Mouse (Mus musculus): ENCODE results near the gene Igfbp5. TPM values are rescaled to one million over a fixed set of nuclear protein-coding genes. Genes with fewer than 3 reads are reported as not detected.

Igfbp5 gene
- total and polyA plus RNA-seq, 3 experiments = 0.03 TPM; not detected in 2

DNA sequence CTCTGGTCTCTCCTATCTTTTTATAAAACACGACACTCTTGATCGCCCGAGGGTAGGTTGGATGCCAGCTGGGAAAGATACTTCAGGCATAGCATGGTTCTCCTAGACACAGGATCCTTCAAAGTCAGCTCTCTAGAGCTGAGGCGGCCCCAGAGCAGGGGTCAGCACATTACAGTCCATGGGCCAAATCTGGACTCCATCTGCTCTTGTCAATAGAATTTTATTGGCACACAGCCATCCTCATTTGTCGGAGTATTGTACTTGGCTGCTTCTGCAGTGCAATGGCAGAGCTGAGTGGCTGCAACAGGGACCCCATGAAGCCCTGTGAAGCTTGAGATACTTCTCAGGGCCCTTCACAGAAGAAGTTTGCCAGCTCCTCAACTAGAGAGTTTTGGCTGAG lies 59.5 kb downstream of the Igfbp5 start:
- H3K27me3 ChIP-seq (ENCODE audit: control insufficient read depth in 1 of 2, insufficient read depth in 2 of 2, low read length in 2 of 2) = no peaks in the 10 kb centered on the region
- H3K9ac ChIP-seq (ENCODE audit: control insufficient read depth, low read depth, low read length, poor library complexity, severe bottlenecking) = no peak overlapping the region
- no peak overlapping the region for H3K4me3 ChIP-seq (ENCODE audit: control insufficient read depth in 1 of 2, insufficient read depth in 1 of 2, low read depth in 2 of 2, low read length in 2 of 2)
- no peak overlapping the region for H3K27ac ChIP-seq (ENCODE audit: control insufficient read depth, low read depth, low read length)
- H3K4me1 ChIP-seq (ENCODE audit: control insufficient read depth in 1 of 2, insufficient read depth in 2 of 2, low read length in 2 of 2) = no peaks in the 10 kb centered on the region
- H3K9me3 ChIP-seq (replicated peaks; ENCODE audit: insufficient read depth, low read length) = no peaks in the 10 kb centered on the region
- no peak for DNase-seq (ENCODE audit: low read depth, low spot score)
- no peaks in the 10 kb centered on the region for H3K36me3 ChIP-seq (ENCODE audit: control insufficient read depth in 1 of 2, insufficient read depth in 2 of 2, low read length in 2 of 2)
- TF ChIP-seq E2F4 (IDR thresholded peaks at IDR 0.05; ENCODE audit: borderline replicate concordance, low read depth, low read length) (no peak), TCF12 (IDR thresholded peaks at IDR 0.05; ENCODE audit: low read depth, low read length) (no peak), KAT2A (conservative IDR thresholded peaks at IDR 0.05; ENCODE audit: low read depth, low read length) (no peak), MAZ (IDR thresholded peaks at IDR 0.05; ENCODE audit: low read depth, low read length) (no peak), USF2 (IDR thresholded peaks at IDR 0.05; ENCODE audit: borderline replicate concordance in 1 of 2, insufficient read depth in 1 of 2, low read depth in 1 of 2, low read length in 2 of 2) (no peak)
- no peaks in the 10 kb centered on the region for H3K79me2 ChIP-seq (ENCODE audit: control insufficient read depth, insufficient read depth, low read length, poor library complexity)

DNA sequence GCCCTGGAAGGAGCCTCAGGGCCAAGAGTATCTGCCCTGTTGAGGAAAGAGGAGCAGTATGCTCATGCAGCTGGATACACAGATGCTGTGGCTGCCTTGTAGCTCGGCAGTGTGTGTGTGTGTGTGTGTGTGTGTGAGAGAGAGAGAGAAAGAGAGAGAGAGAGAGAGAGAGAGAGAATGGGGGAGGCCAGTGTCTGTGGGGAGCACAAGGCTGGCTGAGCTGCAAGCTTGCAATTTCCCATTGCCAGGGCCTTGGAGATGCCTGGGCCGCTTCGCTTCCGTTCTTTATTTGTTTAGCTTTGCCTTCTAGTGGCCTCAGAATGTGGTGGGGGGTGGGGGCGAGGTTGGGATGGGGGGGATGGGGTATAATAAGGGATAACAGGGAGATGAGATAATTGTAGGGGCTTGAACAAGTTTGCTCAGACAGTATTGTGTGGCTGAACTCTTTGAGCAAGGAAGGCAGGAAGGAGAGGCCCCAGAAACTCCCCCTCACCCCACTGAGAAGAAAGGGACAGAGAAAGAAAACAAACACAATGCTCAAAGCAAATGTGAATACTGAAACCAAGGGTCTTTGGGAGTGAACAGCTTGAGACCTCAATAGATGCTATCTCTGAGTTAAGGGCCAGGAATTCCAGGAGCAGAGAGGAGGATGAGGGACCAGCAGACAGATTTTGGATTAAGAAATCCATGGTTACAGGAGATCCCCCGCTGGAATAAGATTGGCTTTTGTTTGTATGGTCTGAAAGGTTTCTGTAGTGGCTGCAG lies 60.9 kb downstream of the Igfbp5 start:
- no peaks in the 10 kb centered on the region for H3K4me1 ChIP-seq (ENCODE audit: control insufficient read depth in 1 of 2, insufficient read depth in 2 of 2, low read length in 2 of 2)
- TF ChIP-seq JUND (IDR thresholded peaks at IDR 0.05; ENCODE audit: low read depth, low read length) = no peak
- no peak for TF ChIP-seq RAD21 (IDR thresholded peaks at IDR 0.05; ENCODE audit: low read depth, low read length)
- no peak for TF ChIP-seq ZC3H11A (IDR thresholded peaks at IDR 0.05; ENCODE audit: low read depth, low read length)
- TF ChIP-seq USF2 (IDR thresholded peaks at IDR 0.05; ENCODE audit: borderline replicate concordance in 1 of 2, insufficient read depth in 1 of 2, low read depth in 1 of 2, low read length in 2 of 2) = no peak
- TF ChIP-seq ETS1 (IDR thresholded peaks at IDR 0.05; ENCODE audit: low read depth, low read length) = no peak
- no peak for TF ChIP-seq E2F4 (IDR thresholded peaks at IDR 0.05; ENCODE audit: borderline replicate concordance, low read depth, low read length)
- TF ChIP-seq MAFK (IDR thresholded peaks at IDR 0.05; ENCODE audit: borderline replicate concordance, low read depth, low read length) = no peak
- TF ChIP-seq NELFE (IDR thresholded peaks at IDR 0.05; ENCODE audit: low read depth, low read length) = no peak
- TF ChIP-seq GATA1 (IDR thresholded peaks at IDR 0.05; ENCODE audit: low read depth, low read length) = no peak
- no peak for TF ChIP-seq TCF12 (IDR thresholded peaks at IDR 0.05; ENCODE audit: low read depth, low read length)
- TF ChIP-seq CHD1 (IDR thresholded peaks at IDR 0.05; ENCODE audit: low read depth, low read length) = no peak
- no peak for TF ChIP-seq MXI1 (IDR thresholded peaks at IDR 0.05; ENCODE audit: low read depth, low read length)
- TF ChIP-seq NRF1 (IDR thresholded peaks at IDR 0.05; ENCODE audit: insufficient read depth, low read depth, low read length, poor library complexity, severe bottlenecking) = no peak
- no peak for TF ChIP-seq MAX (IDR thresholded peaks at IDR 0.05; ENCODE audit: low read length)
- no peaks in the 10 kb centered on the region for H3K36me3 ChIP-seq (ENCODE audit: control insufficient read depth in 1 of 2, insufficient read depth in 2 of 2, low read length in 2 of 2)
- no peak for DNase-seq (ENCODE audit: low read depth, low spot score)
- H3K27me3 ChIP-seq (ENCODE audit: control insufficient read depth in 1 of 2, insufficient read depth in 2 of 2, low read length in 2 of 2) = no peaks in the 10 kb centered on the region
- no peaks in the 10 kb centered on the region for H3K79me2 ChIP-seq (ENCODE audit: control insufficient read depth, insufficient read depth, low read length, poor library complexity)
- H3K4me3 ChIP-seq (ENCODE audit: control insufficient read depth in 1 of 2, insufficient read depth in 1 of 2, low read depth in 2 of 2, low read length in 2 of 2) = no peak overlapping the region
- H3K27ac ChIP-seq (ENCODE audit: control insufficient read depth, low read depth, low read length) = no peak overlapping the region
- no peak overlapping the region for H3K9ac ChIP-seq (ENCODE audit: control insufficient read depth, low read depth, low read length, poor library complexity, severe bottlenecking)
- H3K9me3 ChIP-seq (replicated peaks; ENCODE audit: insufficient read depth, low read length) = no peaks in the 10 kb centered on the region
